Mouse (Mus musculus) cerebellum, adult 2 months (tissue): ENCODE data around the gene Hopx. TPM values are rescaled to one million over a fixed set of nuclear protein-coding genes. Genes with fewer than 3 reads are reported as not detected.

Experiments
- DNase-seq, 2 experiments: peaks; one replicate each; pipeline ENCODE4 v3.0.0; 2021
- H3K27ac ChIP-seq: fragments of 200-500 bp; 2 replicates; pipeline ENCODE4 v1.5.1; 2012; ENCODE audit warnings: low read length, control low read depth, inconsistent platforms; ENCODE audit not compliant: insufficient read depth
- H3K27me3 ChIP-seq: fragments of 200-500 bp; 2 replicates; pipeline ENCODE4 v1.6.1; 2012; ENCODE audit warnings: inconsistent platforms, mild to moderate bottlenecking, low read length, moderate library complexity; ENCODE audit not compliant: control insufficient read depth, insufficient read depth
- H3K4me1 ChIP-seq: fragments of 200-500 bp; 2 replicates; pipeline ENCODE4 v1.6.1; 2011; ENCODE audit warnings: low read length; ENCODE audit not compliant: control insufficient read depth, insufficient read depth
- H3K4me3 ChIP-seq: fragments of 200-500 bp; replicated peaks from 2 replicates; pipeline ENCODE3; 2011; ENCODE audit warnings: mild to moderate bottlenecking, low read depth, low read length, control low read depth; ENCODE audit not compliant: insufficient read depth
- CTCF ChIP-seq: fragments of 200-500 bp; IDR thresholded peaks from 2 replicates; pipeline ENCODE4 v1.5.1; 2011; ENCODE audit warnings: low read depth, mild to moderate bottlenecking, control low read depth, low read length, moderate library complexity, borderline replicate concordance; ENCODE audit not compliant: insufficient read depth
- POLR2A ChIP-seq: fragments of 200-500 bp; IDR thresholded peaks from 2 replicates; pipeline ENCODE4 v1.6.1; 2011; ENCODE audit warnings: low read length, control low read depth, borderline replicate concordance; ENCODE audit not compliant: insufficient read depth
- WGBS: fragments of 180-500 bp; shearing (Covaris S2); methylation state at CpG from one replicate; pipeline ENCODE4 v1.1.7; 2018; 5-methylcytosine and 5-hydroxymethylcytosine counted together
- polyA plus RNA-seq: library from polyadenylated mRNA; depleted of rRNA; stranded (reverse); fragments of >200 nt; gene quantifications from 2 replicates; pipeline ENCODE4 v1.2.3, GENCODE M21; 2012

Gene Hopx
- polyA plus RNA-seq, 1 experiment: 238 TPM

DNA sequence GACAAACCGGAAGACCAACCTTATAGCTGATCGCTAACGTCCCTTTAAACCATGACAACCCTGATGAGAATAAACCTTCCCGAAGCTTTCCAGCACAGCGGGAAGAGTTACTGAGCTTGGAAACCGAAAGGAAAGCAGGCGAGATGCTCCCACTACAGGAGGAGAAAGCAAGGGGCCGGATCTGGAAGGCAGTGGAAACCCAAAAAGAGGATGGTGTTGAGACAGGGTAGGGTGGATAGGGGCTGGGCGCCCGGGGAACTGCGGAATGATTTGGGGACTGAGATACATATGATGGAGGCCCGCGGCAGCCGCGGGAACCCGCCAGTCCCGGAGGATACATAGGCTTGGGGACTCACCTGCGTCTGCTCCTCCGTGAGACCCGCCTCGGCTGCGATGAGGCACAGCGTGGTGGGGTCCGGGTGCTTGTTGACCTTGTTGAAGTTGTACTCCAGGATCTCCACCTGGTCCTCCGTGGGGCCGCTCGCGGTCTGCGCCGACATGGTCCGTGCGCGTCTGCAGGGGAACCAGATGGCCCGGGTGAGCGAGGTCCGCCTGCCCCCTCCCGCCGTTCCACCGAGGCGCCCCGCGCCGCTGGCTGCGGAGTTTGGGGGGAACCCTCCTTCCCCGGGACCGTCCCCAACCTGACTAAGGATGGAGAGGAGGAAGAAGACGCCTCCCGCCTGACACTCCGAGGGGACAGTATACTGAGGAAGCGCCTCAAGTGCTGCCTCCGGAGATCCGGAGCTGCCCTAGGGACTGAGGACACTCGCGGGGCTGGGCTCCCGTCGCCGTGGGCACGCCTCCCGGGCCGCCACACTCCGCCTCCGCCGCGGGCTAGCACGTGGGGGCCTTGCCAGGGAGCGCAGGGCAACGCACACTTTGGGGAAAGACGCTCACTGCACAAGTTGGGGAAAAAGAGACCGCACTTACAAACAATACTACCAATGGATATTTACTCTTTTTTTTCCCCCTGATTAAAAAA, 20.1 kb downstream of the Hopx start:
- Histone ChIP-seq H3K27me3 (no peaks in the 10 kb centered on the region), H3K27ac (no peak overlapping the region), H3K4me3 (peak overlapping the region; percentile 68), H3K4me1 (no peaks in the 10 kb centered on the region)
- peak; percentile 50 to 61 for DNase-seq
- under 1% methylated on average over 68 of the region's 69 CpGs for WGBS
- TF ChIP-seq POLR2A: no peak
- no peak for TF ChIP-seq CTCF

DNA sequence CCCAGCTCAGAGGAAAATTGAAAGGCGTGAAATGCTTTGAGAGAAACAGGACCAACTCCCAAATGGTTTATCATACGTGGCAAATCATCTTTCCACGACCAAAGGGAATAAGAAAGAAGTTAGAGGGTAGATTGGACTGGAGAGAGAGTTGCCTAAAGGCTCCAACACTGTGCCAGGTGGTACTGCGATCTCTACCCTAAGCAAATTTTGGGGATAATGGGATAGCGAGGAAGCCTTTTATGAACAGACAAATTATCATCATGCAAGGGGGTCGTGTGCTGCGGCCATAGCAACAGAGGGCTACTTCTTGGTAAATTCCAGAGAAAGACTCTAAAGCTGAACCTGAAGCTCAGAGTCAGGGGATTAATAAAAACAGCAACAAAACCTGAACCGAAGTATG, 21.0 kb downstream of the Hopx start:
- TF ChIP-seq CTCF: no peak
- TF ChIP-seq POLR2A: no peak
- DNase-seq: no peak
- H3K4me1 ChIP-seq: no peaks in the 10 kb centered on the region
- 24% methylated on average over 8 of the region's 8 CpGs for WGBS
- no peaks in the 10 kb centered on the region for H3K27me3 ChIP-seq
- H3K4me3 ChIP-seq: peak overlapping the region; percentile 49
- H3K27ac ChIP-seq: no peak overlapping the region

DNA sequence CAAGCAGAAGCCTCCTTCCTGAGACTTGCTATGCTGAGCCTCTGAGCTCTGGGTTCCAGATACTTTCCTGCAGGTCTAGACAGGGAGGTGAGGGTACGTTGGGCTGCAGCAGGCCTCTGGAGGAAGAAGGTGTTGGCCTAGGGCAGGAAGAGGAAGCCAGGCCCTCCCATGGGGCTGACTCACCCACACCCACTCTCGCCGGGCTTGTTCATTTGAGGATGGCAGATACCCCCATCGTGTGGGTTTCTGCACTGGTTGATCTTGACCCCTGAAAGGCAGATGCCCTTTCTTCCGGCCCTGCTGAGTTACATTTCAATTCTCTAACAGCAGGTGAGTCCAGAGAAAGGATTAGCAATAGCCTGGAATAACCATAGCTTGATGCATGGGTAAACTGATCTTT, 22.4 kb downstream of the Hopx start:
- 84% methylated on average over 5 of the region's 5 CpGs for whole genome bisulfite sequencing
- no peaks in the 10 kb centered on the region for H3K27me3 ChIP-seq
- DNase-seq: no peak
- H3K27ac ChIP-seq: no peak overlapping the region
- no peak overlapping the region for H3K4me3 ChIP-seq
- no peaks in the 10 kb centered on the region for H3K4me1 ChIP-seq
- TF ChIP-seq CTCF (no peak), POLR2A (no peak)

DNA sequence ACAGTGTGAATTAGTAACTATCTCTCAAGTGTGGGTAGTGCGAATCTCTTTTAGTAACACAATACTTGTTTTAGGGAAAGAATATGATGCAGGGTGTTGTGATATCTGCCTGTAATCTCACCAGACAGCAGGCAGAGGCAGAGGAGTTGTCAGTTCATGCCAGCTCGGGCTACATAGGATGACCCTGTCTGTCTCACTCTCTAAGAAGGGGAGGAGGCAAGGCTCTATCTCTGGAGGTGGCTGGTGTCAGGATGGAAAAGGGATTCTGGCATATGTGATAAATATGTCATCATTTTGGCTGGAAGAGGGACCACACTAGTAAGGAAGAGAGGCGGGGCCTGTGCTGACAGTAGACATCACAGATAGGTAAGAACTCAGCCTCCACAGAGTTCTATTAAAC, 23.0 kb downstream of the Hopx start:
- DNase-seq: no peak
- Histone ChIP-seq H3K27ac (no peak overlapping the region), H3K4me1 (no peaks in the 10 kb centered on the region), H3K4me3 (no peak overlapping the region), H3K27me3 (no peaks in the 10 kb centered on the region)
- TF ChIP-seq POLR2A (no peak), CTCF (no peak)
- 89% methylated on average over 3 of the region's 3 CpGs for WGBS

DNA sequence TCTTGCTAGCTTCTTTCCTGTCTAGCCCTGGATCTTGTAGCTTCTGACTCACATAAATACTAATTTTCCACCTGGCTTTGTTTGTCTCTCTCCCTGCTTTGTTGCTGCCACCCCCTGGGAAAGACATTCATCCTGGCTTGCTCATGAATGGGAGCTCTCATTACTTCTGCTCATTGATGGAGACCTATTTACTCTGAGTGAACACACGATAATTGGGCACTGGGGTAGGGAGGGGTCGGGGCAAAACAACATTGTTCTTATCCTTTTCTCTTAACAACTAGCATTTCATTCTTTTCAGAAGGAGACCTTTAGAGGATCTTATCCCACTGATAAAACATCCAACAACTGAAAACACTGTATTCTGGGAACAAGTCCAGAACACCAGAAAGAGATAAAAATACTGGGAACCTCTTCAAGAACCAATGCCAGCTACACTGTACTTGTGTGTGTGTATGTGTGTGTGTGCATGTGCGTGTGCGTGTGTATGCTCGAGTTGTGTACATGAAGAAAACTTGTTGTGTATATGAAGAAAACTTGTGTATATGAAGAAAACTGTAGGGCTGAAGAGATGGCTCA, 24.3 kb downstream of the Hopx start:
- DNase-seq: no peak
- Histone ChIP-seq H3K4me3 (no peak overlapping the region), H3K27ac (no peak overlapping the region), H3K4me1 (no peaks in the 10 kb centered on the region), H3K27me3 (no peaks in the 10 kb centered on the region)
- WGBS: 31% methylated on average over 5 of the region's 5 CpGs
- TF ChIP-seq POLR2A (no peak), CTCF (no peak)

- 39% methylated on average over 8 of the region's 8 CpGs for WGBS
- no peak overlapping the region for H3K27ac ChIP-seq
These were observed 25.0 kb downstream of the Hopx start for GRCm38 (mm10) chr5:77089901-77090300.

GRCm38 (mm10) chr5:77089294-77089693, 25.6 kb downstream of the Hopx start:
- TF ChIP-seq CTCF: peak; percentile 69
- no peak for TF ChIP-seq POLR2A
- peak; percentile 13 to 45 for DNase-seq
- Histone ChIP-seq H3K4me3 (no peak overlapping the region), H3K27ac (no peak overlapping the region), H3K4me1 (no peaks in the 10 kb centered on the region), H3K27me3 (no peaks in the 10 kb centered on the region)
- WGBS: 48% methylated on average over 1 of the region's 1 CpGs

More at GRCm38 (mm10) chr5:77089901-77090300, 25.0 kb downstream of the Hopx start:
- no peak for TF ChIP-seq POLR2A
- TF ChIP-seq CTCF: no peak
- no peak for DNase-seq
- Histone ChIP-seq H3K4me3 (no peak overlapping the region), H3K27me3 (no peaks in the 10 kb centered on the region), H3K4me1 (no peaks in the 10 kb centered on the region)

GRCm38 (mm10) chr5:77087122-77087521, 27.8 kb downstream of the Hopx start:
- Histone ChIP-seq H3K27ac (no peak overlapping the region), H3K4me3 (no peak overlapping the region), H3K27me3 (no peaks in the 10 kb centered on the region; the same call in 1 of the 2 replicates), H3K4me1 (no peaks in the 10 kb centered on the region)
- no peak for DNase-seq
- WGBS: 61% methylated on average over 3 of the region's 3 CpGs
- TF ChIP-seq CTCF (no peak), POLR2A (no peak)

DNA sequence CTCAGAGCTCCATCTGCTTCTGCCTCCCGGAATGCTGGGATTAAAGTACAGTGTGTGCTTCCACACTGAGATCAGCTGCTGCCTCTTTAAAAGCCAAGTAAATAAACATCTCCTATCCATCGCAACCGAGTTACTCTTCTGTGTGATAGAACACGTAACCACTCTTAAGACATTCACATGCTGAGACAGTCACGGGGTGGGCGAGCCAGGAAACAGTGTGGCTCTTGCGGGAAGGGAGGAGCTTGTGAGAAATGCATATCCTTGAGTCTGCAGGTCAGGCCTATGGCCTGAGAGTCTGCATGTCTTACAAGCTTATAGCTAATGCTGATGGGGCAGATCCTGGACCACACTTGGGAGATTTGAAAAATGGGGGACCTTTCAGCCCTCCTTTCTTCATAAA, 28.4 kb downstream of the Hopx start:
- Histone ChIP-seq H3K4me3 (no peak overlapping the region), H3K4me1 (no peaks in the 10 kb centered on the region), H3K27me3 (no peaks in the 10 kb centered on the region; the same call in 1 of the 2 replicates), H3K27ac (no peak overlapping the region)
- TF ChIP-seq POLR2A: no peak
- no peak for TF ChIP-seq CTCF
- 75% methylated on average over 7 of the region's 7 CpGs for WGBS
- no peak for DNase-seq
